Mouse (Mus musculus) lung, postnatal 10 days (tissue): ENCODE data around the gene Ush2a.

Experiments used
- DNase-seq: peaks from one replicate; pipeline ENCODE4 v3.0.0; 2021

Ush2a gene

GRCm38 (mm10) chr1:188777556-188778161, 515.8 kb downstream of the Ush2a start:
- peak; percentile 12 for DNase-seq

GRCm38 (mm10) chr1:188785056-188785455, 523.2 kb downstream of the Ush2a start:
- no peak for DNase-seq

- no peak for DNase-seq
Observed at GRCm38 (mm10) chr1:188805069-188805468, 543.2 kb downstream of the Ush2a start.

- no peak for DNase-seq
Observed at GRCm38 (mm10) chr1:188805852-188806251, 544.0 kb downstream of the Ush2a start.

- DNase-seq = no peak
Observed at GRCm38 (mm10) chr1:188810631-188811030, 548.8 kb downstream of the Ush2a start.

GRCm38 (mm10) chr1:188815072-188815471, 553.2 kb downstream of the Ush2a start:
- DNase-seq = no peak

GRCm38 (mm10) chr1:188824195-188824594, 562.4 kb downstream of the Ush2a start:
- no peak for DNase-seq

GRCm38 (mm10) chr1:188824878-188825532, 563.2 kb downstream of the Ush2a start:
- DNase-seq = no peak

- DNase-seq = no peak
Observed at GRCm38 (mm10) chr1:188830527-188831407, 568.9 kb downstream of the Ush2a start.

GRCm38 (mm10) chr1:188833906-188834305, 572.1 kb downstream of the Ush2a start:
- DNase-seq = no peak

GRCm38 (mm10) chr1:188834770-188835169, 572.9 kb downstream of the Ush2a start:
- DNase-seq = no peak

GRCm38 (mm10) chr1:188837613-188838295, 575.9 kb downstream of the Ush2a start:
- DNase-seq = no peak

GRCm38 (mm10) chr1:188847242-188847641, 585.4 kb downstream of the Ush2a start:
- no peak for DNase-seq

GRCm38 (mm10) chr1:188852776-188853175, 591.0 kb downstream of the Ush2a start:
- DNase-seq = no peak

GRCm38 (mm10) chr1:188854240-188854639, 592.4 kb downstream of the Ush2a start:
- DNase-seq = no peak

GRCm38 (mm10) chr1:188855034-188855433, 593.2 kb downstream of the Ush2a start:
- DNase-seq = no peak

GRCm38 (mm10) chr1:188859718-188860117, 597.9 kb downstream of the Ush2a start:
- no peak for DNase-seq

- DNase-seq = peak; percentile 43
Observed at GRCm38 (mm10) chr1:188865881-188866280, 604.1 kb downstream of the Ush2a start.

GRCm38 (mm10) chr1:188866515-188866914, 604.7 kb downstream of the Ush2a start:
- DNase-seq = no peak

- no peak for DNase-seq
Observed at GRCm38 (mm10) chr1:188878531-188879055, 616.8 kb downstream of the Ush2a start.

GRCm38 (mm10) chr1:188896906-188897551, 635.2 kb downstream of the Ush2a start:
- DNase-seq = no peak

GRCm38 (mm10) chr1:188904091-188904490, 642.3 kb downstream of the Ush2a start:
- peak; percentile 4 for DNase-seq
